Mouse (Mus musculus): ENCODE results near the gene Gng8. TPM values are rescaled to one million over a fixed set of nuclear protein-coding genes. Genes with fewer than 3 reads are reported as not detected.

The Gng8 gene
- polyA plus RNA-seq, 1 experiment from 2014 or later, result 4.2 TPM

GRCm38 (mm10) chr7:16858336-16858735, 33.2 kb upstream of the Gng8 start:
- Histone ChIP-seq H3K9ac (no peak overlapping the region), H3K4me3 (no peak overlapping the region), H3K36me3 (peaks cover 58% of the 10 kb centered on the region), H3K27me3 (no peaks in the 10 kb centered on the region), H3K9me3 (replicated peaks) (no peaks in the 10 kb centered on the region), H3K4me1 (replicated peaks) (no peaks in the 10 kb centered on the region), H3K27ac (no peak overlapping the region), H3K4me2 (no peak overlapping the region)
- no peak for ATAC-seq (replicated peaks; ENCODE audit: insufficient number of reproducible peaks, insufficient read depth, low FRiP score, low read depth)
- 31% methylated on average over 17 of the region's 17 CpGs for WGBS

- Histone ChIP-seq H3K36me3 (peaks cover 55% of the 10 kb centered on the region), H3K4me1 (replicated peaks) (no peaks in the 10 kb centered on the region), H3K27ac (no peak overlapping the region), H3K27me3 (no peaks in the 10 kb centered on the region), H3K9me3 (replicated peaks) (no peaks in the 10 kb centered on the region), H3K4me3 (no peak overlapping the region), H3K9ac (no peak overlapping the region), H3K4me2 (no peak overlapping the region)
- 34% methylated on average over 5 of the region's 5 CpGs for WGBS
- no peak for ATAC-seq (replicated peaks; ENCODE audit: insufficient number of reproducible peaks, insufficient read depth, low FRiP score, low read depth)
Observed at GRCm38 (mm10) chr7:16859902-16860651, 31.5 kb upstream of the Gng8 start.

GRCm38 (mm10) chr7:16867488-16867887, 24.1 kb upstream of the Gng8 start:
- no peak overlapping the region for H3K27ac ChIP-seq
- ATAC-seq (replicated peaks; ENCODE audit: insufficient number of reproducible peaks, insufficient read depth, low FRiP score, low read depth), result no peak
- WGBS, result 85% methylated on average over 3 of the region's 3 CpGs
- no peaks in the 10 kb centered on the region for H3K4me1 ChIP-seq (replicated peaks)
- H3K4me2 ChIP-seq, result no peak overlapping the region
- no peak overlapping the region for H3K4me3 ChIP-seq
- H3K36me3 ChIP-seq, result peaks cover 35% of the 10 kb centered on the region
- H3K9ac ChIP-seq, result no peak overlapping the region
- H3K9me3 ChIP-seq (replicated peaks), result no peaks in the 10 kb centered on the region
- no peaks in the 10 kb centered on the region for H3K27me3 ChIP-seq

- Histone ChIP-seq H3K27me3 (no peaks in the 10 kb centered on the region), H3K9ac (no peak overlapping the region), H3K4me2 (peak overlapping the region; percentile 2; the same call in 1 of the 2 replicates), H3K9me3 (replicated peaks) (no peaks in the 10 kb centered on the region), H3K4me3 (no peak overlapping the region), H3K27ac (no peak overlapping the region), H3K36me3 (peaks cover 28% of the 10 kb centered on the region), H3K4me1 (replicated peaks) (peaks cover 3% of the 10 kb centered on the region; the same call in 1 of the 2 replicates)
- 40% methylated on average over 16 of the region's 16 CpGs for WGBS
- ATAC-seq (replicated peaks; ENCODE audit: insufficient number of reproducible peaks, insufficient read depth, low FRiP score, low read depth), result peak; percentile 69
Observed at GRCm38 (mm10) chr7:16869497-16869896, 22.1 kb upstream of the Gng8 start.

GRCm38 (mm10) chr7:16871600-16871999, 20.0 kb upstream of the Gng8 start:
- 76% methylated on average over 10 of the region's 10 CpGs for WGBS
- H3K9me3 ChIP-seq (replicated peaks), result no peaks in the 10 kb centered on the region
- no peak overlapping the region for H3K27ac ChIP-seq
- H3K27me3 ChIP-seq, result no peaks in the 10 kb centered on the region
- no peak overlapping the region for H3K4me3 ChIP-seq
- H3K9ac ChIP-seq, result no peak overlapping the region
- no peak for ATAC-seq (replicated peaks; ENCODE audit: insufficient number of reproducible peaks, insufficient read depth, low FRiP score, low read depth)
- H3K4me2 ChIP-seq, result no peak overlapping the region
- peaks cover 12% of the 10 kb centered on the region; the same call in 1 of the 2 replicates for H3K36me3 ChIP-seq
- H3K4me1 ChIP-seq (replicated peaks), result peaks cover 15% of the 10 kb centered on the region

GRCm38 (mm10) chr7:16872478-16872877, 19.1 kb upstream of the Gng8 start:
- no peak overlapping the region for H3K27ac ChIP-seq
- WGBS, result 91% methylated on average over 9 of the region's 9 CpGs
- peaks cover 23% of the 10 kb centered on the region for H3K4me1 ChIP-seq (replicated peaks)
- no peaks in the 10 kb centered on the region for H3K9me3 ChIP-seq (replicated peaks)
- H3K27me3 ChIP-seq, result no peaks in the 10 kb centered on the region
- no peak overlapping the region for H3K4me3 ChIP-seq
- ATAC-seq (replicated peaks; ENCODE audit: insufficient number of reproducible peaks, insufficient read depth, low FRiP score, low read depth), result no peak
- H3K9ac ChIP-seq, result no peak overlapping the region
- peaks cover 12% of the 10 kb centered on the region; the same call in 1 of the 2 replicates for H3K36me3 ChIP-seq
- no peak overlapping the region for H3K4me2 ChIP-seq

- Histone ChIP-seq H3K9me3 (replicated peaks) (no peaks in the 10 kb centered on the region), H3K27me3 (no peaks in the 10 kb centered on the region), H3K4me3 (no peak overlapping the region), H3K4me1 (replicated peaks) (peaks cover 26% of the 10 kb centered on the region), H3K9ac (no peak overlapping the region), H3K36me3 (peaks cover 5% of the 10 kb centered on the region; the same call in 1 of the 2 replicates), H3K27ac (no peak overlapping the region), H3K4me2 (no peak overlapping the region)
- ATAC-seq (replicated peaks; ENCODE audit: insufficient number of reproducible peaks, insufficient read depth, low FRiP score, low read depth), result no peak
- 86% methylated on average over 4 of the region's 4 CpGs for WGBS
Observed at GRCm38 (mm10) chr7:16873392-16873791, 18.2 kb upstream of the Gng8 start.

GRCm38 (mm10) chr7:16874190-16874589, 17.4 kb upstream of the Gng8 start:
- Histone ChIP-seq H3K27me3 (no peaks in the 10 kb centered on the region), H3K9ac (no peak overlapping the region), H3K27ac (peak overlapping the region; percentile 84), H3K36me3 (peaks cover 4% of the 10 kb centered on the region; the same call in 1 of the 2 replicates), H3K4me2 (peak overlapping the region; percentile 54), H3K4me1 (replicated peaks) (peaks cover 28% of the 10 kb centered on the region), H3K9me3 (replicated peaks) (no peaks in the 10 kb centered on the region), H3K4me3 (peak overlapping the region; percentile 35)
- WGBS, result 2% methylated on average over 17 of the region's 17 CpGs
- ATAC-seq (replicated peaks; ENCODE audit: insufficient number of reproducible peaks, insufficient read depth, low FRiP score, low read depth), result no peak

- H3K4me3 ChIP-seq, result peak overlapping the region; percentile 70
- peaks cover 31% of the 10 kb centered on the region for H3K4me1 ChIP-seq (replicated peaks)
- peaks cover 4% of the 10 kb centered on the region; the same call in 1 of the 2 replicates for H3K36me3 ChIP-seq
- peak overlapping the region; percentile 82 for H3K4me2 ChIP-seq
- H3K9me3 ChIP-seq (replicated peaks), result no peaks in the 10 kb centered on the region
- H3K9ac ChIP-seq, result no peak overlapping the region
- peak; percentile 96 for ATAC-seq (replicated peaks; ENCODE audit: insufficient number of reproducible peaks, insufficient read depth, low FRiP score, low read depth)
- H3K27me3 ChIP-seq, result no peaks in the 10 kb centered on the region
- H3K27ac ChIP-seq, result peak overlapping the region; percentile 84
- WGBS, result under 1% methylated on average over 30 of the region's 33 CpGs
Observed at GRCm38 (mm10) chr7:16874756-16875309, 16.8 kb upstream of the Gng8 start.

- Histone ChIP-seq H3K9ac (peak within 1 kb of the TSS; percentile 79), H3K4me3 (peak within 1 kb of the TSS; percentile 70), H3K4me1 (replicated peaks) (peaks cover 34% of the 10 kb centered on the region), H3K27ac (peak within 1 kb of the TSS; percentile 84), H3K27me3 (no peaks in the 10 kb centered on the region), H3K36me3 (peaks cover 4% of the 10 kb centered on the region; the same call in 1 of the 2 replicates), H3K9me3 (replicated peaks) (no peaks in the 10 kb centered on the region), H3K4me2 (peak within 1 kb of the TSS; percentile 82)
- no peak for ATAC-seq (replicated peaks; ENCODE audit: insufficient number of reproducible peaks, insufficient read depth, low FRiP score, low read depth)
- no CpG with 5 or more reads among the region's 1 CpGs for WGBS
Observed at GRCm38 (mm10) chr7:16875310-16875325, 16.5 kb upstream of the Gng8 start, which contains the start of gene Dact3. Gene Dact3 (plus strand): TSS chr7:16875317.

GRCm38 (mm10) chr7:16875326-16875725, 16.3 kb upstream of the Gng8 start:
- under 1% methylated on average over 41 of the region's 42 CpGs for WGBS
- Histone ChIP-seq H3K27me3 (no peaks in the 10 kb centered on the region), H3K4me2 (peak overlapping the region; percentile 82), H3K27ac (peak overlapping the region; percentile 79), H3K36me3 (peaks cover 4% of the 10 kb centered on the region; the same call in 1 of the 2 replicates), H3K4me1 (replicated peaks) (peaks cover 36% of the 10 kb centered on the region), H3K4me3 (peak overlapping the region; percentile 70), H3K9ac (peak overlapping the region; percentile 79), H3K9me3 (replicated peaks) (no peaks in the 10 kb centered on the region)
- ATAC-seq (replicated peaks; ENCODE audit: insufficient number of reproducible peaks, insufficient read depth, low FRiP score, low read depth), result peak; percentile 3

- Histone ChIP-seq H3K27ac (peak overlapping the region; percentile 79), H3K9ac (peak overlapping the region; percentile 79), H3K4me3 (peak overlapping the region; percentile 70), H3K9me3 (replicated peaks) (no peaks in the 10 kb centered on the region), H3K4me1 (replicated peaks) (peaks cover 43% of the 10 kb centered on the region), H3K27me3 (no peaks in the 10 kb centered on the region), H3K36me3 (peaks cover 4% of the 10 kb centered on the region; the same call in 1 of the 2 replicates), H3K4me2 (peak overlapping the region; percentile 82)
- 8% methylated on average over 11 of the region's 11 CpGs for WGBS
- no peak for ATAC-seq (replicated peaks; ENCODE audit: insufficient number of reproducible peaks, insufficient read depth, low FRiP score, low read depth)
Observed at GRCm38 (mm10) chr7:16876006-16876405, 15.6 kb upstream of the Gng8 start.

Measured in heart, embryonic 15.5 days (tissue).